Mouse (Mus musculus) retina, adult 2 months (tissue): ENCODE measurements at regions not wholly inside any gene's neighbourhood (a gene's known extent, or its start where the extent isn't known, plus 50 kb on each side); places are given as distances from the start of the nearest gene placed in this dataset.
"Not testable (repeated sequence)": the region's sequence is repeated elsewhere in the genome, so short reads cannot be mapped to it uniquely, and the experiment has no call there.

Source experiments
- DNase-seq: peaks from one replicate; pipeline ENCODE4 v3.0.0-alpha.2; 2012; ENCODE audit warnings: low read depth, low spot score

DNA sequence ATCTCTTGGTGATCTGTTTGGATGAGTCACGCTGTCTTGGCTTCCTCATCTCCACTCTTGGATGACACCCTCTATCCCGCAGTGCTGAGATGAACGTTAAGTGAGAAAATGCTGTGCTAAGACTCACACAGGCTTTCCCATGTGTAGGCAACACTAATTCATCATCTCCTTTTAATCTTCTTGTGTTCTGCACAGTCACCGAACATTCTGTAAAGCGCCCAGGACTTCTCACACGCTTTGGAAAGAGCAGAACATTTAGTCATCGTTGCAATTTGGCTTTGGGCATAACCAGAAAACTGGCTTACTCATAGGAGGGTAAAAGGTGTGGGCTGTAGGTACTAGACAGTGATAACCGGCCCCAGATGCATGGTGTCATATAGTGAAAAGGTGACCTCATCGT is 94.9 kb downstream of the Plppr4 start:
- DNase-seq, result no peak

- DNase-seq, result no peak
These were observed 112.8 kb downstream of the Plppr4 start for GRCm38 (mm10) chr3:117247833-117248232.

GRCm38 (mm10) chr3:117241810-117242209 is 118.9 kb downstream of the Plppr4 start:
- no peak for DNase-seq

GRCm38 (mm10) chr3:117226616-117227015 is 134.1 kb downstream of the Plppr4 start:
- DNase-seq, result no peak

GRCm38 (mm10) chr3:117225041-117225440 is 135.6 kb downstream of the Plppr4 start:
- no peak for DNase-seq

GRCm38 (mm10) chr3:117217952-117218351 is 142.7 kb downstream of the Plppr4 start:
- DNase-seq, result no peak

GRCm38 (mm10) chr3:117191903-117192302 is 168.8 kb downstream of the Plppr4 start:
- DNase-seq, result no peak

DNA sequence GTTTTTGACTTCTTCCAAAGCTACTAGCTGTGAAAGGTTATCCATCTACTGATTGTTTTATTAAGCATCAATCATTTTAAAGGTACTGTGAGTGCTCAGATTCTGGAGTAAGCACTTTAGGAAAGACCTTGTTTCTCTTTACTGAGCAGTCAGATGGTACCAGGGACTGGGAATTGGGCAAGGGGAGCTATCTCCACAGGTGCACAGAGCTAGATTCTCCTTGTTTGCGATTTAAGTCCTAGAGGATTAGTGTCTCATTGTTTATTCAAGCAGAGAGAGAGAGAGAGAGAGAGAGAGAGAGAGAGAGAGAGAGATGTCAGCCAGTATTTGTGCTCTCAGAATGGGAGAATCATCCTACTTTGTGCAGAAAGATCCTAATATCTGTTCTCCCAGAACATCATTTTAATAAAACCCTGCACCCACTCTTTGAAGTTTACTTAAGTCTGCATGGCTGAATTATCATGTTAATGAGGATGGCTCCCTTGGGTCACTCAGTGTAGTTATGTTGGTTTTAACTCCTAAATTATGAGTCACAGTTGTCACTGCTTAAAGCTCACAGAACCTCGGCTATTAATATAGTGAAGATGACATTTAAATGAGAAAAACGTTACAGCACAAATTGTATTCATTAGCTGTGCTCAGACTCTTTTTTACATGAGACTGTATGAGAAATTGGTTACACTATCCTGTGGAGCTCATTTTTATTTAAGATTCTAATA is 171.7 kb downstream of the Plppr4 start:
- no peak for DNase-seq

GRCm38 (mm10) chr3:117183654-117184184 is 177.0 kb downstream of the Plppr4 start:
- no peak for DNase-seq

DNA sequence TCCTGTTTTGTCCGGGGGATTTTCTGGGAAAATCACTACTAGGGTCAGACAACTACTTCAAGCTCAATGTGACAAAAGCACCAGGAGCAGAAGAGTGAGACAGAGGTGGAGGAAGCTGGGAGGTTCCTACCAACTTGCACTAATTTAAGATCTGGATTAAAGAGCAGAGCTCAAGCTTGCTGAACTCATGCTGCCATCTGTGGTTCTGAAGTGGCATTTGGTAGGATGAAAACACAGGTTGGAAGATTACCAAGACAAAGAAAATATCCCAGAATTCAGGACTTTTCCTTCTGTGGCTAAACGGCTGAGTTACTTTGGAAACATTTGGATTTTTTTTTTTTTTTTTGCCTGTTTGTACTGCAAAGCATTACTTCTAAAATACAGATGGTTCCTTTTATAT is 190.9 kb downstream of the Plppr4 start:
- no peak for DNase-seq

GRCm38 (mm10) chr3:117163046-117163445 is 194.3 kb upstream of the Palmd start:
- DNase-seq, result no peak

GRCm38 (mm10) chr3:117160689-117161088 is 191.9 kb upstream of the Palmd start:
- DNase-seq, result not testable (repeated sequence)

- DNase-seq, result no peak
These were observed 186.5 kb upstream of the Palmd start for GRCm38 (mm10) chr3:117155274-117155673.

DNA sequence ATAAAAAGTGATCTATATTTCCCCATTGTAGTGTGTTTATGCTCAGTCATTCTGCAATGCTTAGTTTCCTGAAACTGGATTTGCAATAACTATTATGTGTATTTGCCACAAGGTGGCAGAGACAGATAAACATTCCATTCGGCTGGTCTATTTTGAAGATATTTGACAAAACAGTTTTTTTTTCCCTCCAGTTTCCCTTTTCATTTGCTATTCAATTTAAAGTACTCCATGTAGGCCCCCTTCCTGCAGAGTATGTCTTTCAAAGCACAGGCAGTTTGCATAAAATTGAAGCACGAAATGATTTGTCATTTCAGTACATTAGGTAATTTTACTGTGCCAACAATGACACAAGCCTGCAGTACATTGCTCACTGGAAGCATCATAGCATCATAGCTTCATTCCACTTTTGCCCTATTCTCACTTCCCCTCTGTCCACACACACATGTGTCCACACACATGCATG is 184.3 kb upstream of the Palmd start:
- no peak for DNase-seq

DNA sequence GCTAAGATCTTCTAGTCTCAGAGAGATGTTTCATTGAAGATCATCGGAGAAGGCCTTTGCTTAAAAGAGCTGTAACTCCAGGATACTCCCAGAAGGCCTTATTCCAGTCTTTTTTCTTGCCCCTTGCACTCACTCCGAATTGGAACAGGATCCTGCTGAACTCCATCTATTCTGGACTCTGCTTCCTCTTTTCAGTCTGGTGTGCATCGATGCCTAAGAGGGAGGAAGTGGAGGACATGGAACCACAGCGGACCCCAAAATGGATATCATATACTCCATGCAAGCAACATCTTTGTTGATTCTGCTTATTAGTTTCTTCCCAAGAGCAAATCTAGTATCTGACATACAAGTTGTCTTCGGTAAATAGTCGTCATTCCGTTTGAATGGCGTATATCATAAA is 183.6 kb upstream of the Palmd start:
- no peak for DNase-seq

GRCm38 (mm10) chr3:117147414-117147813 is 178.6 kb upstream of the Palmd start:
- DNase-seq, result no peak

DNA sequence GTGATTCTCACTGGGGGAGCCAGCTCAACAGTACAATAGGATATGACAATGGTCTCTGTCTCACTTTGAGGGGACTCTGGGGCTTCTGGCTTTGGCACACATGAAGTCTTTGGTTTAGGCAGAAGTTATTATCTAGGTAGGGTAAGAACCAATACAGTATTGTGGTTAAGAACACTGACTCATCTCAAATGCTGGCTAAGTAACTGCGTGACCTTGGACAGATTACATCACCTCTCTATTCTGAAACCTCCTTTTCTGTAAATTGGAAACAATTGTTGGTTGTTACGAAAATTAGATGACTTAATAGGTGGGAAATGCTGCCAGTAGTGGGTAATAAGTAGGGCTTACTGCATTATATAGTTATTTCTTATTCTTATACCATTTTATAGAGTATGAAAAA is 171.0 kb upstream of the Palmd start:
- no peak for DNase-seq

GRCm38 (mm10) chr3:117138720-117139119 is 169.9 kb upstream of the Palmd start:
- DNase-seq, result no peak

GRCm38 (mm10) chr3:117132897-117133296 is 164.1 kb upstream of the Palmd start:
- DNase-seq, result no peak

DNA sequence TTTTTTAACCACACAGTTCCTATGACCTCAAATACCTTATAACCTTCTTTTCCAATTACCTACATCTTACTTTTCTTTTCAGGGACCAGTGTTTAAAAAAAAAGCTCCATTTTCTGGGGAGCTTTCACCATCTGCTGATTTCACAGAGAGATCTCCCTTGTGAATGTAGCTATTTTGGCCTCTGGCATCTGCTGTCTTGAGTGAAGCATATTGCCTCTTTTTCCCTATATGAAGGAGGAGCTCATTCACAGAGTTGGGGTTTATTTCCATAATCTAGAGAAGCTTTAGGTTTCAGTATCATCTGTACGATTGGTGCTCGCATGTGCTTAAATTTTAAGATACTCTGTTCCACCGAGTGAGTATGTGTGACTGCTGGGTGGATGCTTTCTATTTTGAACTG is 153.4 kb upstream of the Palmd start:
- DNase-seq, result no peak

DNA sequence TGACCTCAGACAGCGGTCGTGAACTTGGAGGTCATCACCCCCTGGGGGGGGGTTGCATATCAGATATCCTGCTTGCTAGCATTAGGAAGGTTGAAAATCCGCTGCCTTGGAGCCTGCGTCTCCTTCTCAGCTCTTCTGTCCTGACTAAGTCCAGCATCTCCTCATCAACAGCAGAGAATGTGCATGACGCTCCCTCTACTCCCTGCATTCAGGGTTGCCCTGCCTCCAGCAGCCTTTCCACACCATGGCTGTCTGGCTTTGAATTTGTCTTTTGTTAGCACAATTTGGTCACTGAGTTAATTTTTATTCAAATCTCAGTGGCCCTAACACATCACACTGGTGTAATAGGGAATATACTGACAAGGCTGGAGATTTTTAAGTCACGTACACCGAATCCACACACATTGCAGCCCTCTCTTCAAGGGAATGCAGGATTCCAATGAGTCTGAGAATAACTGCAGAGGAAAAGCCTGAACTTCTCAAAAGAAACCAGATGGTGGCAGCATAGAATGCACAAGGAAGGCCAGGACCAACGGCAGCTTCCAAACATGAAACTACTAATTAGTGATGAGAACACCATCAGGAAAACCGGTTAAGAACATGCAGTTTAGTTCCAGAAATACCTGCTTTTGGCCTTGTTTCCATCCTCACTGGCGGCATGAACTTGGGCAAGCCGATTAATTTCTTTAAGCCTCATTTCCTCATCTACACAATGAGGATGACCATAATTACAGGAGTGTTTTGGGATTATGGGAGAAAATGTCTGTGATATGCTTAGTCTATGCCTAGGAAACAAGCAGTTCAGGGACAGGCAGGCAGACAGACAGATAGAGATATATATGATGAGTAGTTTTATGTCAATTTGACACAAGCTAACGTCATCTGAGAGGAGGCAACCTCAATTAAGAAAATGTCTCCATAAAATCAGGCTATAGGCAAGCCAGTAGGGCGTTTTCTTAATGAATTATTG is 151.6 kb upstream of the Palmd start:
- peak; percentile 25 for DNase-seq

DNA sequence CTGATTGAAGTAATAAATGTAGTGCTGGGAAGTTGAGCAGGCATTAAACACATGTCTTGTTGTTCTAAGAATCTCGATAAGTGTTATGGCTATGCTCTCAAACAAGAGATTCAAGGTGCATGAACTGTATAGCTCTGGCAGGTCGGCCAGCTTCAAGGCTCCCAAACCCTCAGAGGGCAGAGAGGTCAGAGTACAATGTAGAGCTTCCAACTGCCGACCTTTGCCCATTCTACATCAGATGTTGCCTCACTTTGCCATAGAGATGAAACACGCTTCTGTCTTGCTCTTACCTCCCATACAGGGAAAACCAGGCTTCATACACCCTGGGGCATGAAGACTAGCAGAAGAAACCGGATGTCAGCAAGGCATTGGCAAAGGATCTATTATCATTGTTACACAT is 150.8 kb upstream of the Palmd start:
- no peak for DNase-seq
